Mouse (Mus musculus) intestine, postnatal 0 days (tissue): ENCODE data around the gene Prodh2. TPM values are rescaled to one million over a fixed set of nuclear protein-coding genes. Genes with fewer than 3 reads are reported as not detected.

Experiments
- ATAC-seq: fragments of 200-750 bp; cut with Nextera tagmentation; 2 replicates; pipeline ENCODE4 v1.8.0; 2017; ENCODE audit warnings: mild to moderate bottlenecking, moderate TSS enrichment, moderate library complexity
- H3K27ac ChIP-seq: fragments of 300-500 bp; sonication (generic); 2 replicates; pipeline ENCODE4 v1.5.1; 2014; ENCODE audit warnings: mild to moderate bottlenecking, low read depth, low read length, moderate library complexity
- H3K27me3 ChIP-seq: fragments of 300-500 bp; sonication (generic); replicated peaks from 2 replicates; pipeline ENCODE4 v1.6.1; 2014; ENCODE audit warnings: low read length, mixed read lengths; ENCODE audit not compliant: control insufficient read depth, insufficient read depth
- H3K36me3 ChIP-seq: fragments of 300-500 bp; sonication (generic); 2 replicates; pipeline ENCODE4 v1.6.1; 2014; ENCODE audit warnings: mild to moderate bottlenecking, moderate library complexity; ENCODE audit not compliant: control insufficient read depth, insufficient read depth
- H3K4me1 ChIP-seq: fragments of 300-500 bp; sonication (generic); replicated peaks from 2 replicates; pipeline ENCODE4 v1.6.1; 2014; ENCODE audit warnings: antibody characterized with exemption, low read length, mixed read lengths; ENCODE audit not compliant: control insufficient read depth, insufficient read depth
- H3K4me2 ChIP-seq: fragments of 300-500 bp; sonication (generic); replicated peaks from 2 replicates; pipeline ENCODE4 v1.6.1; 2014; ENCODE audit warnings: low read depth, mild to moderate bottlenecking, moderate library complexity
- H3K4me3 ChIP-seq: fragments of 300-500 bp; sonication (generic); 2 replicates; pipeline ENCODE4 v1.5.1; 2014; ENCODE audit warnings: low read depth, low read length
- H3K9ac ChIP-seq: fragments of 300-500 bp; sonication (generic); 2 replicates; pipeline ENCODE4 v1.6.1; 2014; ENCODE audit warnings: mild to moderate bottlenecking, low read depth, low read length
- H3K9me3 ChIP-seq: fragments of 300-500 bp; sonication (generic); 2 replicates; pipeline ENCODE4 v1.6.1; 2016; ENCODE audit warnings: mixed run types; ENCODE audit not compliant: control insufficient read depth
- CTCF ChIP-seq: sonication (generic); IDR thresholded peaks from 2 replicates; pipeline ENCODE4 v1.5.1; 2016; ENCODE audit warnings: low read depth, mild to moderate bottlenecking, control low read depth, antibody characterized with exemption, moderate library complexity
- WGBS: fragments of 180-500 bp; shearing (Covaris S2); extraction: QIAGEN DNeasy Blood & Tissue Kit; methylation state at CpG from one replicate; pipeline ENCODE4 v1.1.7; 2014; 5-methylcytosine and 5-hydroxymethylcytosine counted together
- polyA plus RNA-seq: library from polyadenylated mRNA; unstranded; fragments of >200 nt; fragmentation: Nextera tagmentation; extraction: Ambion mirVana; gene quantifications from 2 replicates; pipeline ENCODE4 v1.2.1, GENCODE M21; 2015

The Prodh2 gene
- polyA plus RNA-seq, 1 experiment from 2014 or later, result 3.9 TPM

DNA sequence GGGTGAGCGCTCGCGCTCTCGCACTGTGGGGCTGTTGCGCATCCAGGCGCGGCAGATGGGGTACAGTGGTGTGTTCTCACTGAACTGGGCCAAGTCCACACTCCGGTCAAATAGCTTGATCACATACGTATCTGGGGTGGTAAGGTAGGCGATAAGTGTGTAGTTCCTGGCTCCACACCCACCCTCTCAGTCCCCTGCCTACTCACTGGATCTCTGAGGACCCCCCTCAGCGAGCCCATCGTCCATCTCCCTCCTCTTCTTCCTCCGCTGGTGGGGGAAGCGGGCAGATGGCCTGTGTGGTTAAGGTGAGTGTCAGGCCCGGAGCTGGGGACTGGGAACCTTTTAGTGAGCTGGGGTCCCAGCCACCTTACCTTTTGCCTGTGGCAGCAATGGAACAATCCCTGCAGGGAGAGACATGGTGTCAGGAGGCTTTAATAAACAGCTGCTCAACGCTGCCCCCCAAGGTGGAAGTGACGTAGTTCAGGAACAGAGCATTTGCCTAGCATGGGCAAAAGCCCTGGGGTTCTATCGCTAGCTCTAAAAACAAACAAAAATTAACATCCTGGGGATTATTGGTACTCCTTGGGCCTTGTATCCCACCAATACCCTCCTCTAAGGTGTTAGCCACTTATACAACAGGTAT is 63.6 kb downstream of the Prodh2 start:
- no peak for ATAC-seq
- Histone ChIP-seq H3K27me3 (no peaks in the 10 kb centered on the region), H3K4me3 (no peak overlapping the region), H3K36me3 (peaks cover 31% of the 10 kb centered on the region), H3K9ac (no peak overlapping the region), H3K27ac (no peak overlapping the region), H3K4me1 (peaks cover 7% of the 10 kb centered on the region; the same call in 1 of the 2 replicates), H3K9me3 (no peaks in the 10 kb centered on the region), H3K4me2 (no peak overlapping the region)
- TF ChIP-seq CTCF, result peak; percentile 49
- WGBS, result 93% methylated on average over 18 of the region's 18 CpGs

DNA sequence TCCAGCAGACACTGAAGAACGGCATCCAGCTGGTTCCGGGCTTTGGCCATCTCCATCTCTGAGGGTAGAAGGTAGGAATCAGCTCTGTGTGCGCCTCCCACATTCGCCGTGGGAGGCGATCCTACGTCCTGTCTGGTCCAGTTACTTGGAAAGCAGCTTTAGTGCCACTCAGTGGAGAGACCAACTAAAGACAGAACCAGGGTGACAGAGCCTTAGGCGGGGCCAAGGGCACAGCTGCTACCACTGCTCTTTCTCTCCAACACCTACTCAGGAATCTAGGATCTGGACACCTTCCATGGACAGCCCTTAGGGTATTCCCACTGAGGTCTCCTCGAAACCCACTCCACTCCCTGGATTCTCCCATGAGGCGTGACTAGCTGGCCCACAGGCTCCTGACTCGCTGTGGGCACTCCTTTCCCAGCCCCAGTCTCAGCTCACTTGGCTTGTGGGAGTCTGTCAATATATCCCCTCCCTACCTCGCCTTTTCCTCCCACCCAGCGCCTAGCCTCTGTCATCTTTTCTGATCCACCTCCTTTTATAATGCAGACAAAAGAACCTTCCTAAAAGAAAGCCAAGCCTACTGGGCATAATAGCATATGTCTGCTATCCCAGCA is 64.6 kb downstream of the Prodh2 start:
- Histone ChIP-seq H3K9me3 (no peaks in the 10 kb centered on the region), H3K4me3 (no peak overlapping the region), H3K4me2 (peak overlapping the region; percentile 78), H3K27ac (no peak overlapping the region), H3K27me3 (no peaks in the 10 kb centered on the region), H3K36me3 (peaks cover 31% of the 10 kb centered on the region), H3K4me1 (peaks cover 7% of the 10 kb centered on the region; the same call in 1 of the 2 replicates), H3K9ac (peak overlapping the region; percentile 48; the same call in 1 of the 2 replicates)
- no peak for TF ChIP-seq CTCF
- no peak for ATAC-seq
- WGBS, result 83% methylated on average over 13 of the region's 13 CpGs

DNA sequence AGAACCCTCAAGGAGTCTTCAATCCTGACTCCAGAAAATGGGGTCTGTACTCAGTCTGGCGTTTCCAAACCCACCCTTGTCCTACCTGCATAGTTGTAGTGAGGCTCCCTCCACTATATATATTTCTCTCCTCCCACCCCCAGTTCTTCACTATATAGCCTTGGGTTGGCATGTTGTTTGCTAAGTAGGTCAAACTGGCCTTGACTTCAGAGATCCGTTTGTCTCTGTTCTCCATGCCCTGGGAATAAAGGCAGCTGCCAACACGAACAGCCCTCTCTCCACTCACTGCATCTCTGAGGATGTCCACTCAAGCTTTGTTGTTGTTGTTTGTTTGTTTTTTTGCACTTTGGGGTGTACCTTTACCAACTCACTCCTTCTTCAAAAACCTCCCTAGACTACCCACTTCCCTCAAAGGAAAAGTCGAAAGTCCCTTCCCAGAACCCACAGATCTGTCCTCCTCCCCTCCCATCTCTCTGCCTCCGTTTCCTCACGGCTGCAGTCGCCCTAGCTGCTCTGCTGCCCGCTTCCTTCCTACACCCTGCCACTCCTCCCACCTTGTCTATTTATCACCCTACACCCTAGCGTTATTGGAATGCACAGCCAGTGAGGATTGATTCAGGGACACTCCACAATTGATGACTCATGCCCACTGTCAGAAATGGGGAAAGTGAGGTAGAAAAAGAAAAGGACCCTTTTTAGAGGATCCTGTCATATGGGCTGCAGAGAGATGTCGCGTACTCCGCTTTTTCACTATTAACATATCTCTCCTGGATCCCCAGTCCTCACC is 65.4 kb downstream of the Prodh2 start:
- peaks cover 31% of the 10 kb centered on the region for H3K36me3 ChIP-seq
- TF ChIP-seq CTCF, result no peak
- H3K9ac ChIP-seq, result peak overlapping the region; percentile 48
- H3K4me3 ChIP-seq, result peak overlapping the region; percentile 57
- 13% methylated on average over 12 of the region's 12 CpGs for WGBS
- no peaks in the 10 kb centered on the region for H3K27me3 ChIP-seq
- peak; percentile 17 for ATAC-seq
- H3K4me1 ChIP-seq, result peaks cover 4% of the 10 kb centered on the region; the same call in 1 of the 2 replicates
- peak overlapping the region; percentile 65 for H3K27ac ChIP-seq
- H3K4me2 ChIP-seq, result peak overlapping the region; percentile 78
- H3K9me3 ChIP-seq, result no peaks in the 10 kb centered on the region

DNA sequence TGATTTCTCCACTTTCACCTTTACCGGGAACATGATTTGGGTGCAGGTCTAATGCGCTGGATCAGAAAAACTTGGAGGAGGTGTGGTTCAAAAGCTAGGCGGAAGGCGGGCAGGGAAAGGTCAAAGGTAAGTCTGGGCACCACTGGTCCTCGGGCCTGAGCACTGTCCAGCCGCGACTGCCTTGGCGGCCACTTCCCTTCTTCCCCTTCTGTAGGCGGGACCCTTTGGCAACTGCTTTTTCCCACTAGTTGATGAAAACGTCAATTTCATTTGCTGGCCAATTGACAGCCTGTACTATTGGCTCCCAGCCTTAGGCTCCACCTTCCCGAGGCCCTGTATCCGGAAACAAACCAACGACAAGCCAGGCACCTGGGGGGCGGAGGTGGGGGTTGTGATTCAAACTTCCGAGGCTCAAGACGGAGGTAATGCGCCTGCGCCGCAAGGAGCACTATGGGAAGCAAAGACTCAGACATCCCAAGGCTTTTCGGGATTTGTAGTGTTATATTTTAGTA is 66.1 kb downstream of the Prodh2 start, which contains the start of gene Lin37:
Gene Lin37, minus strand, starts transcription at position 396 of the 512 bp plus-strand sequence.
- Histone ChIP-seq H3K36me3 (peaks cover 27% of the 10 kb centered on the region), H3K27me3 (no peaks in the 10 kb centered on the region), H3K9me3 (no peaks in the 10 kb centered on the region), H3K27ac (peak within 1 kb of the TSS; percentile 65), H3K4me2 (peak within 1 kb of the TSS; percentile 78), H3K4me3 (peak within 1 kb of the TSS; percentile 57), H3K9ac (peak within 1 kb of the TSS; percentile 48), H3K4me1 (0 out of 2 replicates have a peak, but pooled peaks cover 4% of the 10 kb centered on the region)
- no peak for TF ChIP-seq CTCF
- WGBS, result under 1% methylated on average over 20 of the region's 20 CpGs
- peak; percentile 86 for ATAC-seq

DNA sequence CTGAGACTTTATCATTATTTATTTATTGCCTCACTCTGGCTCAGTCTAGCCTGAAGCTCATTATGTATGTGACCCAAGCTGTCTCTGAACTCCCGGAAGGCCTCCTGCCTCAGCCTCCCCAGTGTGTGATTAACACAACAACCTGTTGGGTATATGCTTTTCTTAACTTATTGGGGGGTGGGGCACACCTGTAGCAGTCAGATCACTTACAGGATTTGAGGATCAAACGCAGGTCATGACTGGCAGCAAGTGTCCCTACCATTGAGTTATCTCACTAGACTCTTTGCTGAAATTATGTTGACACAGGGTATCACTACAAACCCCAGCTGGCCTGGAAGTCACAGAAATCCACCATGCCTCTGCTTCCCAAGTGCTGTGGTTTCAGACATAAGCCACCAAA is 66.9 kb downstream of the Prodh2 start:
- 65% methylated on average over 2 of the region's 2 CpGs for WGBS
- Histone ChIP-seq H3K36me3 (peaks cover 25% of the 10 kb centered on the region), H3K4me3 (no peak overlapping the region), H3K9me3 (no peaks in the 10 kb centered on the region), H3K27me3 (no peaks in the 10 kb centered on the region), H3K4me2 (peak overlapping the region; percentile 78), H3K27ac (0 out of 2 replicates have a peak overlapping the region, but pooled peaks have one; percentile 28), H3K4me1 (0 out of 2 replicates have a peak, but pooled peaks cover 4% of the 10 kb centered on the region), H3K9ac (no peak overlapping the region)
- no peak for ATAC-seq
- TF ChIP-seq CTCF, result no peak
